Mouse (Mus musculus): ENCODE results near the gene Ms4a15. TPM values are rescaled to one million over a fixed set of nuclear protein-coding genes. Genes with fewer than 3 reads are reported as not detected.
A peak's percentile ranks its signal among the peaks of the same experiment; 100 is the strongest.

Gene Ms4a15
- total RNA-seq, 2 experiments from 2014 or later: not detected

- no peak for DNase-seq (ENCODE audit: low spot score in 2 of 2)
- intact Hi-C loops (cut with DNase I): no loop called here
Observed at GRCm38 (mm10) chr19:10968578-10968977, 24.5 kb downstream of the Ms4a15 start.

GRCm38 (mm10) chr19:10965721-10966120 is 27.3 kb downstream of the Ms4a15 start:
- intact Hi-C loops (cut with DNase I): no loop called here
- no peak for DNase-seq (ENCODE audit: low spot score in 2 of 2)

GRCm38 (mm10) chr19:10959978-10960346 is 33.1 kb downstream of the Ms4a15 start:
- no peak for DNase-seq (ENCODE audit: low spot score in 2 of 2)
- intact Hi-C loops (cut with DNase I): loop anchor here (2.0 to 5.0 kb wide), 3 partner anchors 53 to 295 kb away; partner anchors contain the start of gene Pga5

GRCm38 (mm10) chr19:10959085-10959977 is 33.7 kb downstream of the Ms4a15 start:
- DNase-seq (ENCODE audit: low spot score in 2 of 2): peak; percentile 49 to 68
- intact Hi-C loops (cut with DNase I): loop anchor here (2.0 kb wide), 2 partner anchors 53 to 295 kb away; no protein-coding TSS in a partner anchor

- intact Hi-C loops (cut with DNase I): loop anchor here (5.0 kb wide), 1 partner anchor 240 kb away; no protein-coding TSS in a partner anchor
- DNase-seq (ENCODE audit: low spot score in 2 of 2): peak; percentile 42 to 70
Observed at GRCm38 (mm10) chr19:10952021-10952939, 40.8 kb downstream of the Ms4a15 start.

- no peak for DNase-seq (ENCODE audit: low spot score in 2 of 2)
- intact Hi-C loops (cut with DNase I): no loop called here
Observed at GRCm38 (mm10) chr19:10949558-10949957, 43.5 kb downstream of the Ms4a15 start.

GRCm38 (mm10) chr19:10949112-10949511 is 43.9 kb downstream of the Ms4a15 start, which contains the start of gene Ccdc86:
Ccdc86 (minus strand) TSS chr19:10949266.
- DNase-seq (ENCODE audit: low spot score in 2 of 2): peak; percentile 97 to 98
- intact Hi-C loops (cut with DNase I): no loop called here

- peak in 1 of 2 experiments; percentile 9 for DNase-seq (ENCODE audit: low spot score in 2 of 2)
- intact Hi-C loops (cut with DNase I): no loop called here
Observed at GRCm38 (mm10) chr19:10948416-10948815, 44.6 kb downstream of the Ms4a15 start.

GRCm38 (mm10) chr19:10947219-10947618 is 45.8 kb downstream of the Ms4a15 start:
- no peak for DNase-seq (ENCODE audit: low spot score in 2 of 2)
- intact Hi-C loops (cut with DNase I): no loop called here

GRCm38 (mm10) chr19:10946506-10946905 is 46.5 kb downstream of the Ms4a15 start:
- intact Hi-C loops (cut with DNase I): no loop called here

GRCm38 (mm10) chr19:10943955-10944354 is 49.1 kb downstream of the Ms4a15 start:
- DNase-seq (ENCODE audit: low spot score in 2 of 2): no peak
- intact Hi-C loops (cut with DNase I): no loop called here

More at GRCm38 (mm10) chr19:10946506-10946905, 46.5 kb downstream of the Ms4a15 start:
- no peak for DNase-seq (ENCODE audit: low spot score in 2 of 2)

- intact Hi-C loops (cut with DNase I): no loop called here
- DNase-seq (ENCODE audit: low spot score in 2 of 2): peak in 1 of 2 experiments; percentile 19
Observed at GRCm38 (mm10) chr19:10940801-10941457, 52.1 kb downstream of the Ms4a15 start.

GRCm38 (mm10) chr19:10940097-10940800 is 52.8 kb downstream of the Ms4a15 start:
- intact Hi-C loops (cut with DNase I): no loop called here

GRCm38 (mm10) chr19:10938771-10939170 is 54.3 kb downstream of the Ms4a15 start:
- no peak for DNase-seq (ENCODE audit: low spot score in 2 of 2)
- intact Hi-C loops (cut with DNase I): no loop called here

More at GRCm38 (mm10) chr19:10940097-10940800, 52.8 kb downstream of the Ms4a15 start:
- peak; percentile 71 for DNase-seq (ENCODE audit: low spot score in 2 of 2)

GRCm38 (mm10) chr19:10937110-10937563 is 55.9 kb downstream of the Ms4a15 start, which contains the start of gene Ptgdr2:
Ptgdr2 (plus strand) TSS chr19:10937160.
- intact Hi-C loops (cut with DNase I): no loop called here
- DNase-seq (ENCODE audit: low spot score in 2 of 2): no peak

- no peak for DNase-seq (ENCODE audit: low spot score in 2 of 2)
- intact Hi-C loops (cut with DNase I): no loop called here
Observed at GRCm38 (mm10) chr19:10936077-10936476, 57.0 kb downstream of the Ms4a15 start.

GRCm38 (mm10) chr19:10935029-10935428 is 58.0 kb downstream of the Ms4a15 start:
- peak in 1 of 2 experiments; percentile 60 for DNase-seq (ENCODE audit: low spot score in 2 of 2)
- intact Hi-C loops (cut with DNase I): no loop called here

- intact Hi-C loops (cut with DNase I): no loop called here
- DNase-seq (ENCODE audit: low spot score in 2 of 2): no peak
Observed at GRCm38 (mm10) chr19:10930641-10931040, 62.4 kb downstream of the Ms4a15 start.
